Mouse (Mus musculus) adrenal gland, adult 2 months (tissue): ENCODE results near the gene Adss. TPM values are rescaled to one million over a fixed set of nuclear protein-coding genes. Genes with fewer than 3 reads are reported as not detected.

Experiments
- DNase-seq: peaks from one replicate; pipeline ENCODE4 v3.0.0; 2021
- polyA plus RNA-seq: library from polyadenylated mRNA; depleted of rRNA; stranded (reverse); fragments of >200 nt; gene quantifications from 2 replicates; pipeline ENCODE4 v1.2.3, GENCODE M21; 2012; rRNA removed
- total RNA-seq, 2 experiments: library from RNA; stranded (reverse); gene quantifications; 2 replicates each; pipeline ENCODE4 v1.2.3; 2021

Adss gene
- total and polyA plus RNA-seq, 3 experiments, result 22.8 to 65.6 (median 58.7) TPM

GRCm38 (mm10) chr1:177727883-177728525 lies 68.3 kb downstream of the Adss start:
- DNase-seq, result no peak

DNA sequence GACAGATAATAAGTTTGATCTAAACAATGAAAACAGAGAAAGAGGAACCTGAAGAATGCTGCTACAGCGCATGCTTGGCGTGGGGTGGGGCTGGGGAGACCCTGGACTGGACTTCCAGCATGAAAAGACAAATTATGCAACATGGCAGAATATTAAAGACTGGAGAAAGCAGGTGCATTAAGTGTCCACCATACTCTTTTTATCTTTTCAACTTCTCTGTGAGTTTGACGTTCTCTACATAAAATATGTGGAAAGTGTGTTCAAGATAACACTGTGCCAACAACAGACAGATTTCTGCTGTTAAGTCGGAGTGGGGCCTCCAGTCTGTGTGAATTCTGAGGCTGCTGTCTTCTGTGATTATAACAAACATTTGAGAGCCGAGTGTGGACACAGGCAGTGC lies 69.4 kb downstream of the Adss start:
- no peak for DNase-seq

DNA sequence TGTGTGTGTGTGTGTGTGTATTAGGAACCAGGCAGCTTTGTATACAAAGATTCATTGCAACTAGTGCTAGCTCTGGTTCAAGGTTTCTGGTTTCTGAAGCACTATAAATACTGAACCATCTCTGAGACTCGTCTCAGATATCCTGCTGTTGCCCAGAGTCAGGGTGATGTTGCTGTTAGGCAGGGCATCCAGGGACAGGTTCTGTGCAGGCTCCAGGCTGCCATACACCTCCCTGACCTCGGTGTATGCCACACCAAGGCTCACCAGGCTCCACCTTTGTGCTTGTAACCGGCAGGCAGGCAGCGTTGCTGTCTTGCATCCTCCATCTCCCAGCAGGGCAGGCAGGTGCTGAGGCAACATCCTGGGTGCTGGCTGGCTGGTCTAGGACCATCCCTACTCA lies 72.5 kb downstream of the Adss start:
- no peak for DNase-seq

DNA sequence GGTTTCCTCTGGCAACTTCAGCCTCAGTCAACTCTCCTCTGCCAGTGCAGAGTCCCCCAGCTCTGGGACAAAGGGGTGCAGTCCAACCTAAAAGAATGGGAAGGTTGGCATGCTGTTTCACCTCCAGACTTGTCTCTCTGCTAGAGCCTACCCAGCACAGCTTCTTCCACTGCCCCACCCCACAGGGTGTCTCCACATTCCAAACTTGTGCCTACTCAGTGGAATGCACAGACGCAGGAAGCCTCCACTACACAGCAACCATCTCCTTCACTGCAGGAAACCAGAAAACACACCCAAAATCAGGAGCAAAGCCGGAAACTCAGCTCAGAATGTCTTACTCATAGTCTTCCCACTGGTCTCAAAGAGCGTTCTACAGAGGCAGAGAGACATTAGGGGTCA lies 77.3 kb downstream of the Adss start:
- no peak for DNase-seq

- no peak for DNase-seq
Observed at GRCm38 (mm10) chr1:177718340-177719028, 77.8 kb downstream of the Adss start.

- DNase-seq, result no peak
Observed at GRCm38 (mm10) chr1:177717057-177717835, 79.1 kb downstream of the Adss start.

- no peak for DNase-seq
Observed at GRCm38 (mm10) chr1:177716448-177716847, 79.9 kb downstream of the Adss start.

DNA sequence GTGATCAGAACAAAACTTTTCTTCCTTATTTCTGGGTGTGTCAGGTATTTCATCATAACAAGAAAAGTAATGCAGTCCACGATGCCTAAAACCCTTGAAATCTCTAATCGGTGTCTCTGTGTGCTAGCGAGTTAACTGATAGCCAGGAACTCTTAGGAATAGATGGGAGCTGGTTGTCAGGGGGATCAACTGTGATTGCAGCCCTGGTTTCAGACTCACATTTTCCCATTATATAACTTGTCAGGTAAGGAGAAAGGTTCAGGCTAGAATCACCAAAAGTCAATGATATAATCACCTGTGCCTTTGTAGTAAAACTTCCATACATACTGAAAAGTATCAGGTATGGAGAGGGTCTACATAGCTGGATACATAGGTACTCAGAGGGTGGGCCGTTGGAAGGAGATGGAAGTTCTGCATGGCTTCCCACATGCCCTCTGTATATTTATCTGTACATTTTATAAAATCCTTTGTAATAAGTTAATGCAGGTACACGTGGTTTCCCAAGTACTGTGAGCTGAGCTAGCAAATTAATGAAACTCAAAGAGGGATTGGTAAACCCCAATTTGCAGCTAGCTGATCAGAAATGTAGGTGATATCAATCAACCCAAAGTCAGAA lies 81.8 kb downstream of the Adss start:
- no peak for DNase-seq

DNA sequence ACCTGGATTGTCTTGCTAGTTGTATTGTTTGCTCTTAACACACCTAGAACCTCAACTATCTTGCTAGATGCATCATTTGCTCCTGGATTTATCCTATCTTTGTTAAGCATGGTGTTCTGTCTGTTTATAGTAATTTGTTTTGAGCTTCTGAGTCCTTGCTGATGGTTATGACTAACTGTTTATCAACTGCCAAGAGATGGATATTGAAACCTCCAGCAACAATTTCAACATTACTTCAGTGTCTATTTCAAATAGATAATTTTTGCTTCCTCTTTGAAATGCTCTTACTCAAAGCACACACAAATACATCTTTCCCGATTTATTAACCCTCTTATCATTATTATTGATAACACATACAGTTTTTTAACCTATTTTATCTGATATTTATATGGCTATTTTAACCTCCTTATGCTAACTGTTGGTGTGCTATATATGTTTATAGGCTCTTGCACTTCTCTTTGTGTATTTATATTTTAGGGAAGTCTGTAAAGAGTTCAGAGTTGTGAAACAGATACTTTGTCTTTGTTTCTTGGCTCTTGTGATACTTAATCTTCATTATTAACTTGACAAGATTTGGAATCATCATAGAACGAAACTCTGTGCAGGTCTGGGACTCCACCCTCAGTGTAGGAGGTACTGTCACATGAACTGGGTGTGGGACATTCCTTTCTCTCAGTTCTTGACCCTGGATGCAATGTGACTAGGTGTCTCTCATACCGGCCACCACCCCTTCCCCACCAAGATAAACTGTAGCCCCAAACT lies 82.5 kb downstream of the Adss start:
- no peak for DNase-seq

Other genes starting within 250 kb of the Adss start
- gene 1700016C15Rik, start 66.7 kb downstream of the Adss start, total RNA-seq, result not detected
- not detected in 2 replicates for gene 1700016C15Rik, start 66.7 kb downstream of the Adss start, polyA plus RNA-seq
- 1 to 10 TPM; 1.8 to 2.0 TPM for gene Catspere2, start 186.9 kb upstream of the Adss start, total RNA-seq
- gene Catspere2, start 186.9 kb upstream of the Adss start, polyA plus RNA-seq, result 2.3 and 3.9 TPM in 2 replicates